Mouse (Mus musculus): ENCODE data around the gene Tmem200b.

Gene Tmem200b

GRCm38 (mm10) chr4:131910237-131910994, 11.2 kb upstream of the Tmem200b start:
- peak; percentile 68 for DNase-seq (ENCODE audit: low read depth, low spot score)

- no peak for DNase-seq (ENCODE audit: low read depth, low spot score)
These were observed 10.1 kb upstream of the Tmem200b start for GRCm38 (mm10) chr4:131911521-131911920.

GRCm38 (mm10) chr4:131913526-131913925, 8.0 kb upstream of the Tmem200b start:
- DNase-seq (ENCODE audit: low read depth, low spot score) = no peak

GRCm38 (mm10) chr4:131914046-131914643, 7.4 kb upstream of the Tmem200b start:
- no peak for DNase-seq (ENCODE audit: low read depth, low spot score)

- peak; percentile 67 for DNase-seq (ENCODE audit: low read depth, low spot score)
These were observed 6.6 kb upstream of the Tmem200b start for GRCm38 (mm10) chr4:131914891-131915469.

GRCm38 (mm10) chr4:131915821-131916328, 5.7 kb upstream of the Tmem200b start:
- no peak for DNase-seq (ENCODE audit: low read depth, low spot score)

GRCm38 (mm10) chr4:131916425-131916824, 5.1 kb upstream of the Tmem200b start:
- DNase-seq (ENCODE audit: low read depth, low spot score) = peak; percentile 69

- no peak for DNase-seq (ENCODE audit: low read depth, low spot score)
These were observed 4.5 kb upstream of the Tmem200b start for GRCm38 (mm10) chr4:131917010-131917555.

GRCm38 (mm10) chr4:131918026-131918533, 3.5 kb upstream of the Tmem200b start:
- no peak for DNase-seq (ENCODE audit: low read depth, low spot score)

GRCm38 (mm10) chr4:131918711-131919500, 2.7 kb upstream of the Tmem200b start:
- peak; percentile 77 for DNase-seq (ENCODE audit: low read depth, low spot score)

- no peak for DNase-seq (ENCODE audit: low read depth, low spot score)
These were observed 1.9 kb upstream of the Tmem200b start for GRCm38 (mm10) chr4:131919506-131920140.

GRCm38 (mm10) chr4:131920141-131920594, 1.4 kb upstream of the Tmem200b start:
- DNase-seq (ENCODE audit: low read depth, low spot score) = peak; percentile 53

GRCm38 (mm10) chr4:131920595-131921351, 798 bp upstream of the Tmem200b start:
- peak; percentile 61 for DNase-seq (ENCODE audit: low read depth, low spot score)

GRCm38 (mm10) chr4:131922404-131922803, 833 bp downstream of the Tmem200b start:
- DNase-seq (ENCODE audit: low read depth, low spot score) = no peak

GRCm38 (mm10) chr4:131924096-131924810, 2.7 kb downstream of the Tmem200b start:
- no peak for DNase-seq (ENCODE audit: low read depth, low spot score)

- no peak for DNase-seq (ENCODE audit: low read depth, low spot score)
These were observed 7.6 kb downstream of the Tmem200b start for GRCm38 (mm10) chr4:131929146-131929545.

GRCm38 (mm10) chr4:131939459-131939858, 17.9 kb downstream of the Tmem200b start:
- DNase-seq (ENCODE audit: low read depth, low spot score) = no peak

- no peak for DNase-seq (ENCODE audit: low read depth, low spot score)
These were observed 19.3 kb downstream of the Tmem200b start for GRCm38 (mm10) chr4:131940846-131941245.

- DNase-seq (ENCODE audit: low read depth, low spot score) = no peak
These were observed 26.3 kb downstream of the Tmem200b start for GRCm38 (mm10) chr4:131947848-131948247.
